Mouse (Mus musculus) erythroblast, embryonic 14.5 days (primary cell): Measurements from ENCODE around the gene Myt1l.

Experiments
- GATA1 ChIP-seq: IDR thresholded peaks from 2 replicates; pipeline ENCODE4 v1.6.1; 2012; ENCODE audit warnings: low read length, inconsistent platforms, mixed read lengths
- TAL1 ChIP-seq: IDR thresholded peaks from 3 replicates; pipeline ENCODE4 v1.6.1; 2012; ENCODE audit warnings: low read length, inconsistent platforms, mixed read lengths

GRCm38 (mm10) chr12:29528031-29528771, at the start of gene Myt1l:
- TF ChIP-seq TAL1 (no peak), GATA1 (no peak)
